Mouse (Mus musculus): ENCODE results near the gene Mpzl3.

DNA sequence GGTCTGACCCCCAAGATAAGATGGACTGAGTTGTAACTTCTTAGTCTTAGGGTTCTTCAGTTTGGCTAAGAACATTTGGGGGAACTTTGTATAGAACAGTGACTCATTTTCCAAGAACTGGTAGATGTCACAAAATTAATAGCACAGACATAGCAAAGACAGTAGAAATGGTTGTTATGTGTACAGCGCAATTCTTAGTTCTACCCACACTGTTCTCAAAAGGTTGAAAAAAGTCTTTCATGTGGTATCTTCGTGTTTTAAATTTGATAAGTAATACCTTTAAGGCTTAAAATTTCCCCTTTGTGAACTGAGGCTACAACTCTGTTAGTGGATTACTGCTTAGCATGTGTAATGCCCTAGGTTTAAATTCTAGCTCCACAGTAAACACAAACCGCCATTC lies 28.1 kb downstream of the Mpzl3 start:
- TF ChIP-seq CTCF (IDR thresholded peaks at IDR 0.05; ENCODE audit: control insufficient read depth, insufficient read depth, low read length) = no peak
- no peak for TF ChIP-seq POLR2A (IDR thresholded peaks at IDR 0.05; ENCODE audit: borderline replicate concordance, control insufficient read depth, low read depth, low read length)

All from bone marrow, adult 2 months (tissue).